Mouse (Mus musculus) CH12.LX (cell line): ENCODE measurements around the gene Hoxa11. TPM values are rescaled to one million over a fixed set of nuclear protein-coding genes. Genes with fewer than 3 reads are reported as not detected.

Source experiments
- DNase-seq: peaks from one replicate; pipeline ENCODE4 v3.0.0-alpha.2; 2013; ENCODE audit errors: extremely low read depth
- H3K27ac ChIP-seq: 2 replicates; pipeline ENCODE4 v1.5.1; 2012; ENCODE audit warnings: low read depth, mild to moderate bottlenecking, control low read depth, moderate library complexity; ENCODE audit not compliant: insufficient read depth
- H3K27me3 ChIP-seq: replicated peaks from 2 replicates; pipeline ENCODE3; 2012; ENCODE audit warnings: inconsistent platforms
- H3K36me3 ChIP-seq, 2 experiments: replicated peaks in 1 of 2; 2 replicates each; pipeline versions ENCODE3 to v1.6.1; 2012; ENCODE audit warnings: inconsistent platforms in 1 of 2, low read length in 1 of 2, mild to moderate bottlenecking in 1 of 2, mixed read lengths in 1 of 2, moderate library complexity in 1 of 2; ENCODE audit not compliant: control insufficient read depth in 1 of 2, insufficient read depth in 1 of 2
- H3K4me1 ChIP-seq, 2 experiments: 2 replicates each; pipeline ENCODE4 v1.6.1; 2012; ENCODE audit warnings: inconsistent platforms in 1 of 2, moderate library complexity in 1 of 2; ENCODE audit not compliant: insufficient read depth in 2 of 2, control insufficient read depth in 1 of 2
- H3K4me2 ChIP-seq: 2 replicates; pipeline ENCODE4 v1.6.1; 2012; ENCODE audit warnings: low read depth, mild to moderate bottlenecking, control low read depth; ENCODE audit not compliant: poor library complexity, insufficient read depth, severe bottlenecking
- H3K4me3 ChIP-seq, 3 experiments: fragments of 150-350 bp in 1 of 3; sonication (generic) in 1 of 3; replicated peaks in 1 of 3; 2 replicates each; pipeline versions ENCODE3 to v1.5.1; 2011 to 2012; ENCODE audit warnings: low read depth in 2 of 3, low read length in 2 of 3, mild to moderate bottlenecking in 2 of 3, moderate library complexity in 2 of 3, control low read depth in 1 of 3, improper control_type of control experiment in 1 of 3, inconsistent platforms in 1 of 3, mixed read lengths in 1 of 3; ENCODE audit not compliant: poor library complexity in 1 of 3
- H3K79me2 ChIP-seq: replicated peaks from 2 replicates; pipeline ENCODE4 v1.6.1; 2012; ENCODE audit warnings: mild to moderate bottlenecking, moderate library complexity; ENCODE audit not compliant: control insufficient read depth, poor library complexity, insufficient read depth, severe bottlenecking; ENCODE audit errors: extremely low read depth
- H3K9ac ChIP-seq: 2 replicates; pipeline ENCODE4 v1.6.1; 2012; ENCODE audit warnings: low read depth, mild to moderate bottlenecking, control low read depth, moderate library complexity; ENCODE audit not compliant: insufficient read depth
- H3K9me3 ChIP-seq: replicated peaks from 2 replicates; pipeline ENCODE3; 2012; ENCODE audit warnings: low read length, inconsistent platforms, mixed read lengths
- BHLHE40 ChIP-seq: IDR thresholded peaks from 2 replicates; pipeline ENCODE4 v1.6.1; 2011; ENCODE audit warnings: mild to moderate bottlenecking, low read depth, low read length, improper control_type of control experiment
- CHD1 ChIP-seq: IDR thresholded peaks from 2 replicates; pipeline ENCODE4 v1.6.1; 2012; ENCODE audit warnings: low read depth, low read length, improper control_type of control experiment, inconsistent platforms
- CHD2 ChIP-seq: IDR thresholded peaks from 2 replicates; pipeline ENCODE4 v1.6.1; 2011; ENCODE audit warnings: low read length, improper control_type of control experiment
- ELF1 ChIP-seq: IDR thresholded peaks from 2 replicates; pipeline ENCODE4 v1.6.1; 2014; ENCODE audit warnings: low read depth, mild to moderate bottlenecking, inconsistent platforms, low read length, improper control_type of control experiment
- HCFC1 ChIP-seq: IDR thresholded peaks from 2 replicates; pipeline ENCODE4 v1.6.1; 2012; ENCODE audit warnings: low read depth, mild to moderate bottlenecking, inconsistent platforms, low read length, improper control_type of control experiment
- IRF4 ChIP-seq: IDR thresholded peaks from 2 replicates; pipeline ENCODE4 v1.6.1; 2014; ENCODE audit warnings: low read depth, mild to moderate bottlenecking, inconsistent platforms, low read length, improper control_type of control experiment
- JUN ChIP-seq: IDR thresholded peaks from 2 replicates; pipeline ENCODE4 v1.6.1; 2011; ENCODE audit warnings: low read depth, mild to moderate bottlenecking, low read length, improper control_type of control experiment, moderate library complexity; ENCODE audit not compliant: insufficient read depth
- MAFK ChIP-seq: IDR thresholded peaks from 2 replicates; pipeline ENCODE4 v1.6.1; 2011; ENCODE audit warnings: low read length, improper control_type of control experiment; ENCODE audit not compliant: insufficient replicate concordance
- MAX ChIP-seq: IDR thresholded peaks from 2 replicates; pipeline ENCODE4 v1.6.1; 2011; ENCODE audit warnings: low read length, improper control_type of control experiment
- MEF2A ChIP-seq: IDR thresholded peaks from 2 replicates; pipeline ENCODE4 v1.6.1; 2014; ENCODE audit warnings: low read depth, mild to moderate bottlenecking, inconsistent platforms, low read length, improper control_type of control experiment, borderline replicate concordance
- NRF1 ChIP-seq: IDR thresholded peaks from 2 replicates; pipeline ENCODE4 v1.6.1; 2014; ENCODE audit warnings: low read depth, mild to moderate bottlenecking, inconsistent platforms, low read length, improper control_type of control experiment, moderate library complexity
- POLR2A ChIP-seq: IDR thresholded peaks from 2 replicates; pipeline ENCODE4 v1.6.1; 2011; ENCODE audit warnings: low read depth, mild to moderate bottlenecking, improper control_type of control experiment, low read length
- POLR2AphosphoS2 ChIP-seq: IDR thresholded peaks from 2 replicates; pipeline ENCODE4 v1.6.1; 2011; ENCODE audit warnings: low read depth, low read length, improper control_type of control experiment
- RAD21 ChIP-seq: IDR thresholded peaks from 2 replicates; pipeline ENCODE4 v1.6.1; 2011; ENCODE audit warnings: low read depth, mild to moderate bottlenecking, low read length, improper control_type of control experiment, moderate library complexity
- RCOR1 ChIP-seq: conservative IDR thresholded peaks from 2 replicates; pipeline ENCODE4 v1.6.1; 2012; ENCODE audit warnings: low read depth, mild to moderate bottlenecking, inconsistent platforms, low read length, improper control_type of control experiment
- SMC3 ChIP-seq: IDR thresholded peaks from 2 replicates; pipeline ENCODE4 v1.6.1; 2011; ENCODE audit warnings: low read depth, low read length, improper control_type of control experiment
- TBP ChIP-seq: conservative IDR thresholded peaks from 2 replicates; pipeline ENCODE4 v1.6.1; 2011; ENCODE audit warnings: low read depth, low read length, improper control_type of control experiment
- UBTF ChIP-seq: IDR thresholded peaks from 2 replicates; pipeline ENCODE4 v1.6.1; 2012; ENCODE audit warnings: low read depth, mild to moderate bottlenecking, inconsistent platforms, low read length, improper control_type of control experiment, moderate library complexity
- ZC3H11A ChIP-seq: IDR thresholded peaks from 2 replicates; pipeline ENCODE4 v1.6.1; 2012; ENCODE audit warnings: low read depth, mild to moderate bottlenecking, inconsistent platforms, low read length, improper control_type of control experiment
- ZMIZ1 ChIP-seq: IDR thresholded peaks from 2 replicates; pipeline ENCODE4 v1.6.1; 2012; ENCODE audit warnings: low read depth, mild to moderate bottlenecking, inconsistent platforms, low read length, improper control_type of control experiment
- ZNF384 ChIP-seq: IDR thresholded peaks from 2 replicates; pipeline ENCODE4 v1.6.1; 2012; ENCODE audit warnings: low read depth, low read length, improper control_type of control experiment, inconsistent platforms
- dilution Hi-C: fragments of 300-500 bp; cut with MboI; formaldehyde crosslinking; loops from 2 replicates; pipeline ENCODE4 v1.14.3; 2020; ENCODE audit warnings: low sequenced_read_pairs; ENCODE audit not compliant: extremely low pct_unique_long_range_greater_than_20kb, extremely low pct_ligation_motif_present
- in situ Hi-C: fragments of 300-500 bp; cut with MboI; formaldehyde crosslinking; loops from 3 replicates; pipeline ENCODE4 v1.14.3; 2019; ENCODE audit warnings: low sequenced_read_pairs, low pct_ligation_motif_present, low pct_unique_long_range_greater_than_20kb, mixed read lengths
- polyA plus RNA-seq: library from polyadenylated mRNA; unstranded; fragments of >175 nt; gene quantifications from 2 replicates; pipeline ENCODE4 v1.2.1, GENCODE M21; 2012; ENCODE audit warnings: low read depth; ENCODE audit not compliant: insufficient read length
- total RNA-seq, 2 experiments: library from RNA; depleted of rRNA; stranded (reverse); fragments of 300-350 nt in 1 of 2; fragments of >200 nt in 1 of 2; gene quantifications; 2 replicates each; pipeline ENCODE4 v1.2.3; 2012 to 2014

The Hoxa11 gene
- total and polyA plus RNA-seq, 3 experiments = not detected

DNA sequence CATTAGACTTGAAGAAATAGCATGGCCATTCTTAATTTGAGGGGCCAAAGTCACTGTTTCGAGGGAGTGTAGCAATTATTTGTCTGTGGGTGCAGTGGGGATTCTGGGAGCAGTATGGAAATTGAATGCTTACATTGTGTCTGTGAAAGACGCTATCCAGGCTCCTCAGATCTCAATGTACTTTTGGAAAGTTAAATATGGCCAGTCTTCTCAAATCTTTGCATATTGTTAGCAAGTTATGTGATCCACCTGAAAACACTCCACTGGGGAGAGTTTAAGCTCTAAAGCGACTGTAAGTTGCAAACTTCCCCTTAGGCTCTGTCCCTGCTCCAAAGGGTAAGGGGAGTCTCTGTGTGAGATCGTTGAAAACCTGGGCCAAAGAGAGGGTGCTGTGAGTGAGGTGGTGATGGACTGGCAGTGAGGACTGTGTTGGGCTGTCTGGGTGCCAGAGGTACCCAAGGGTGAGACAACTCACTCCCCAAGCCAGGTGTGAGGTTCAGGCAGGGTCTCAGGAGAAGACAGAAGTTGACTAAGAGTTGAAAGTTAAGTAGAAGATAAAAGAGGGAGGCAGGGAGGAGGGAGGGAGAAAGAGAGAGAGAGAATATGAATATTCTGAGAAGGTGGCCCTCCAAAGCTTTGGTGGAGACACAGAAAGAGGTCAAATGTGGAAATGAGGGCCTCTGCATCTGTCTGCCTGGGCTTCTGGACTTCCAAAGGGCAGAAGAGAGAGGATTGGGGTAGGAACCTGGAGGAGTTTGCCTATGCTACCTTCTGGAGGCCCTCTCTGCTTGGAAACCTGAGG, 38.5 kb downstream of the Hoxa11 start:
- TF ChIP-seq POLR2A (no peak), RCOR1 (no peak), POLR2AphosphoS2 (no peak), IRF4 (no peak), ZMIZ1 (no peak), MEF2A (no peak), MAFK (no peak), ZNF384 (no peak), RAD21 (no peak), MAX (no peak), SMC3 (no peak), CHD2 (no peak), UBTF (no peak), BHLHE40 (no peak)
- dilution Hi-C loops = no loop called here

DNA sequence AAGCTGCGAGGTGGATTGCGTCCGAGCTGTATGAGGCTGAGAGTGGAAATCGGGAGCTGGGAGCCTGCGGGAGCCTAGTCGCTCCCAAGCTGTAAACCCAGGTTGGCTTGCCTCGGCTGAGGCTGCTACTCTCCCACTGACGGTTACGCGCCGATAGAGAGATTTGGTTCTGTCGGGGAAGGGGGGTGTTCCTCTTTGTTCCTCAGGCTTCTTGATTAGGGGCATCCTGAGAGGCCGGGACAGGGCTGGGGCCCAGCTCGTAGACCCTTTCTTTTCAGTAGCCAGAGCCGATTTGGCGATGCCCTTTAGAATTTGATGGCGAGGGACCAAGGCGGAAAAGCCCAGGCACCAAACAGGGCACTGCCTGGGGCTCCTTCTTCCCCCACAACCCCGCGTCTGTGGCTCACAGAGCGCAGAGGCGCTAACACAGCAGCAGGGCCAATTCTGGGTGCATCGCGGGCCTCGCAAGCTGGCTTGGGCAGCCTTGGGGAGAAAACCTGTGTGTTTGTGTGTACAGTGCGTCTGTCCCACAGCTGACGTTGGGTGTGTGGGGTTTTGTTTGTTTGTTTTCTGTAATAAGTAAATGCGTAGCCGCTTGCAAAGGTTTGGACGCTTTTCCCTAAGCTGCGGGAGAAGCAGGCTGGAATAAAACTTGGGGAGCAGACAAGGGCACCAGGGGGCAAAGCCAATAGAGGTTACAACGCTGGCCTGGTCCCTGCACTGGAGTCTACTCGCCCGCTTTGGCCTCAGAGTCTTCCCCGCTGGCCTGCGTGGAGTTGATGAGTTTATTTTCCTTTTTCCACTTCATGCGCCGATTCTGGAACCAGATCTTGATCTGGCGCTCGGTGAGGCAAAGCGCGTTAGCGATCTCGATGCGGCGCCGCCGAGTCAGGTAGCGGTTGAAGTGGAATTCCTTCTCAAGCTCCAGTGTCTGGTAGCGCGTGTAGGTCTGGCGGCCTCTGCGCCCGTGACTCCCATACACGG, 39.7 kb downstream of the Hoxa11 start:
- TF ChIP-seq MAX = no peak
- TF ChIP-seq ZMIZ1 = no peak
- TF ChIP-seq JUN = no peak
- no peak for TF ChIP-seq TBP
- TF ChIP-seq BHLHE40 = no peak
- no peak for TF ChIP-seq POLR2A
- TF ChIP-seq MAFK = no peak
- TF ChIP-seq NRF1 = no peak
- TF ChIP-seq POLR2AphosphoS2 = no peak
- no peak for TF ChIP-seq RAD21
- TF ChIP-seq ZC3H11A = no peak
- no peak for TF ChIP-seq CHD1
- no peak for TF ChIP-seq SMC3
- TF ChIP-seq ELF1 = no peak
- TF ChIP-seq HCFC1 = no peak
- TF ChIP-seq UBTF = no peak
- TF ChIP-seq, all 38 proteins: peak for 0
- Histone ChIP-seq H3K4me3 (no peak overlapping the region), H3K27ac (no peak overlapping the region), H3K4me1 (peaks cover 0 to 7% of the 10 kb centered on the region in 2 experiments; a peak in 1 of 4 replicates), H3K36me3 (peaks cover 23 to 51% of the 10 kb centered on the region in 2 experiments), H3K79me2 (no peaks in the 10 kb centered on the region), H3K27me3 (no peaks in the 10 kb centered on the region), H3K9ac (no peak overlapping the region), H3K4me2 (no peak overlapping the region), H3K9me3 (peaks cover 54% of the 10 kb centered on the region)
- in situ Hi-C loops (loop anchor here (25.0 kb wide), 1 partner anchor 194 kb away; the partner anchor contains the start of gene Skap2), dilution Hi-C loops (no loop called here)
- no peak for DNase-seq

More for the DNA sequence above, 38.5 kb downstream of the Hoxa11 start:
- Histone ChIP-seq H3K36me3 (peaks cover 23 to 51% of the 10 kb centered on the region in 2 experiments), H3K79me2 (no peaks in the 10 kb centered on the region), H3K4me3 (no peak overlapping the region), H3K27ac (no peak overlapping the region), H3K27me3 (peaks cover 2% of the 10 kb centered on the region), H3K9me3 (peaks cover 54% of the 10 kb centered on the region), H3K4me2 (no peak overlapping the region), H3K9ac (no peak overlapping the region), H3K4me1 (peaks cover 2 to 10% of the 10 kb centered on the region in 2 experiments; a peak in 2 of 4 replicates)
- no peak for DNase-seq
- in situ Hi-C loops = loop anchor here (25.0 kb wide), 1 partner anchor 195 kb away; the partner anchor contains the start of gene Skap2
